Mouse (Mus musculus) heart, adult 2 months (tissue): ENCODE measurements around the gene Nemf.

Experiments used
- CTCF ChIP-seq: fragments of 200-600 bp; IDR thresholded peaks from 2 replicates; pipeline ENCODE4 v1.8.1; 2022; ENCODE audit warnings: antibody characterized with exemption, mild to moderate bottlenecking, moderate library complexity
- EP300 ChIP-seq: fragments of 200-500 bp; IDR thresholded peaks from 2 replicates; pipeline ENCODE4 v1.6.1; 2011; ENCODE audit warnings: low read depth, low read length, control low read depth; ENCODE audit not compliant: insufficient read depth
- POLR2A ChIP-seq: fragments of 200-500 bp; IDR thresholded peaks from 2 replicates; pipeline ENCODE4 v1.6.1; 2011; ENCODE audit warnings: mild to moderate bottlenecking, low read depth, low read length, control low read depth; ENCODE audit not compliant: insufficient read depth

DNA sequence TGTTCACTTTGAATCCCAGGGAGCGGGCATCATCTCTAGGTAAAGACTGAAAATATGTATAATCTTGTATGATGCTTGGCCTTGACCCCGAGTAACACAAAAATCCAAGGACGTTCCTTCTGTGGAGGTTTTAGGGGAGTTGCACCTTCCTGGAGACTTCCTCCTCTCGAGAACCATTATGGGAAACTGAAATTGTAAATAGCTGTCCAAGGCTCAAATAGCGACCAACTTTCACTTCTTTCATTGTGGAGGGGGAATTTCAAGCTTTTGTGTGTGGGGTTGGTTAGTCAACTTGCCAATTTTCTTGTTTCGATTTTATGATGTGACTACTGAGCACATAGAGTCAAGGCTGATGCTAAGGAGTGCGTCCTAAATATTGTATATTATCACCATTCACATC, 8.8 kb upstream of the Nemf start:
- TF ChIP-seq CTCF (no peak), POLR2A (no peak), EP300 (no peak)
